In genomic region chr11:59335942-59336341, GRCm38 (mm10) we compare ENCODE assay signal across 32 mouse cellular contexts. TPM values are rescaled to one million over a fixed set of nuclear protein-coding genes. Genes with fewer than 3 reads are reported as not detected.
A peak's percentile ranks its signal among the peaks of the same experiment; 100 is the strongest.
DNase-seq lines count a peak whose midpoint lies in the region; ATAC-seq and TF ChIP-seq lines count a peak whose summit lies in the region.
"Had no signal": no experiment of that assay in that cellular context is flagged by ENCODE, and none has a peak within 500 bp of the region (broad histone marks: within the 10 kb centered on the region; RNA-seq: fewer than 3 reads in every experiment).

No protein-coding gene starts in this region.

- DNase-seq in lung, postnatal 0 days (ENCODE audit: low spot score): no peak
- DNase-seq in lung, postnatal 14 days: no peak
- DNase-seq in midbrain, postnatal 0 days (ENCODE audit: low spot score): no peak
- DNase-seq: adrenal gland, postnatal 36 days; cerebellum, adult 9-11 months; gastrocnemius, postnatal 36 days; kidney, adult 9 months; kidney, postnatal 36 days; layer of hippocampus, adult 9-11 months; right cerebral cortex, postnatal 14 days had no signal

- peaks cover 28% of the 10 kb centered on the region for H3K4me1 ChIP-seq in heart, embryonic 12.5 days (replicated peaks)
- peaks cover 6% of the 10 kb centered on the region; the same call in 1 of the 2 replicates for H3K4me1 ChIP-seq in heart, embryonic 11.5 days (ENCODE audit: control insufficient read depth, insufficient read depth, low read length)
- H3K4me1 ChIP-seq in intestine, postnatal 0 days (replicated peaks; ENCODE audit: control insufficient read depth, insufficient read depth, low read length): no peaks in the 10 kb centered on the region
- H3K4me1 ChIP-seq in intestine, embryonic 16.5 days (ENCODE audit: control insufficient read depth, insufficient read depth, low read length): 0 out of 2 replicates have a peak, but pooled peaks cover 4% of the 10 kb centered on the region
- no peaks in the 10 kb centered on the region for H3K4me1 ChIP-seq in lung, postnatal 0 days (ENCODE audit: insufficient read depth, low read depth, low read length)
- no peaks in the 10 kb centered on the region for H3K4me1 ChIP-seq in midbrain, postnatal 0 days (ENCODE audit: insufficient read depth, low read length)

- H3K79me2 ChIP-seq in myocyte (ENCODE audit: control insufficient read depth, insufficient read depth): no peaks in the 10 kb centered on the region

- H3K9ac ChIP-seq in heart, embryonic 12.5 days: no peak overlapping the region
- H3K9ac ChIP-seq in heart, embryonic 11.5 days (ENCODE audit: low read depth, low read length): no peak overlapping the region
- H3K9ac ChIP-seq in intestine, postnatal 0 days (ENCODE audit: low read depth, low read length): no peak overlapping the region
- H3K9ac ChIP-seq in intestine, embryonic 16.5 days (ENCODE audit: low read depth, low read length): no peak overlapping the region
- no peak overlapping the region for H3K9ac ChIP-seq in lung, postnatal 0 days (replicated peaks; ENCODE audit: low read depth)
- H3K9ac ChIP-seq in midbrain, postnatal 0 days (replicated peaks; ENCODE audit: low read length, poor library complexity, severe bottlenecking): no peak overlapping the region
- H3K9ac ChIP-seq: forebrain, embryonic 13.5 days; heart, embryonic 15.5 days; hindbrain, embryonic 13.5 days; limb, embryonic 12.5 days; liver, embryonic 14.5 days; lung, embryonic 15.5 days; midbrain, embryonic 12.5 days; neural tube, embryonic 12.5 days had no signal

- no peak for TF ChIP-seq EP300 in lung, postnatal 0 days (IDR thresholded peaks at IDR 0.05)

- WGBS in heart, embryonic 12.5 days: 47% methylated on average over 2 of the region's 2 CpGs
- 33% methylated on average over 2 of the region's 2 CpGs for WGBS in heart, embryonic 11.5 days (ENCODE audit: insufficient replicate concordance)
- 35% methylated on average over 2 of the region's 2 CpGs for WGBS in intestine, postnatal 0 days
- WGBS in intestine, embryonic 16.5 days: 59% methylated on average over 2 of the region's 2 CpGs
- WGBS in lung, postnatal 0 days: 28% methylated on average over 2 of the region's 2 CpGs
- 43% methylated on average over 2 of the region's 2 CpGs for WGBS in midbrain, postnatal 0 days

- ATAC-seq in heart, embryonic 12.5 days (ENCODE audit: insufficient number of reproducible peaks, low FRiP score): peak; percentile 5; the same call in 1 of the 2 replicates
- no peak for ATAC-seq in heart, embryonic 11.5 days (replicated peaks; ENCODE audit: insufficient number of reproducible peaks, low FRiP score, low TSS enrichment)
- ATAC-seq in intestine, postnatal 0 days: no peak
- ATAC-seq in intestine, embryonic 16.5 days: no peak
- ATAC-seq in lung, postnatal 0 days: no peak
- ATAC-seq in midbrain, postnatal 0 days (ENCODE audit: low FRiP score): no peak
- ATAC-seq: forebrain, embryonic 13.5 days; inflammation-experienced regulatory T-cells, adult 6 months had no signal

- H3K4me2 ChIP-seq in heart, embryonic 12.5 days: no peak overlapping the region
- no peak overlapping the region for H3K4me2 ChIP-seq in heart, embryonic 11.5 days
- H3K4me2 ChIP-seq in intestine, postnatal 0 days (replicated peaks; ENCODE audit: low read depth): no peak overlapping the region
- H3K4me2 ChIP-seq in intestine, embryonic 16.5 days (ENCODE audit: low read depth, low read length): no peak overlapping the region
- no peak overlapping the region for H3K4me2 ChIP-seq in lung, postnatal 0 days (replicated peaks; ENCODE audit: low read depth, low read length)
- no peak overlapping the region for H3K4me2 ChIP-seq in myocyte (ENCODE audit: low read depth)
- no peak overlapping the region for H3K4me2 ChIP-seq in midbrain, postnatal 0 days (ENCODE audit: low read depth, low read length, poor library complexity, severe bottlenecking)
- H3K4me2 ChIP-seq: forebrain, embryonic 13.5 days; heart, embryonic 15.5 days; hindbrain, embryonic 13.5 days; limb, embryonic 12.5 days; lung, embryonic 15.5 days; midbrain, embryonic 12.5 days; neural tube, embryonic 12.5 days had no signal

- H3K27me3 ChIP-seq in heart, embryonic 12.5 days (replicated peaks): peaks cover 12% of the 10 kb centered on the region; the same call in 1 of the 2 replicates
- H3K27me3 ChIP-seq in heart, embryonic 11.5 days (ENCODE audit: control insufficient read depth, insufficient read depth, low read length): peaks cover 5% of the 10 kb centered on the region; the same call in 1 of the 2 replicates
- no peaks in the 10 kb centered on the region for H3K27me3 ChIP-seq in intestine, postnatal 0 days (replicated peaks; ENCODE audit: control insufficient read depth, insufficient read depth, low read length)
- H3K27me3 ChIP-seq in intestine, embryonic 16.5 days (replicated peaks; ENCODE audit: control insufficient read depth, insufficient read depth, low read length): no peaks in the 10 kb centered on the region
- H3K27me3 ChIP-seq in lung, postnatal 0 days (replicated peaks; ENCODE audit: insufficient read depth, low read length): no peaks in the 10 kb centered on the region
- H3K27me3 ChIP-seq in myocyte (ENCODE audit: control insufficient read depth, insufficient read depth, insufficient read length): no peaks in the 10 kb centered on the region
- no peaks in the 10 kb centered on the region for H3K27me3 ChIP-seq in midbrain, postnatal 0 days (ENCODE audit: insufficient read depth, low read length)
- H3K27me3 ChIP-seq: hindbrain, embryonic 13.5 days; lung, embryonic 15.5 days; neural tube, embryonic 12.5 days; Patski had no signal

- no peak for TF ChIP-seq POLR2A in myocyte (IDR thresholded peaks at IDR 0.05; ENCODE audit: insufficient read length, low read depth)

- TF ChIP-seq CTCF in intestine, postnatal 0 days (IDR thresholded peaks at IDR 0.05; ENCODE audit: low read depth): peak; percentile 26
- 0 out of 2 replicates have a peak, but pooled peaks have one; percentile 8 for TF ChIP-seq CTCF in lung, postnatal 0 days (IDR thresholded peaks at IDR 0.05)
- no peak for TF ChIP-seq CTCF in midbrain, postnatal 0 days (IDR thresholded peaks at IDR 0.05)

- no peaks in the 10 kb centered on the region for H3K9me3 ChIP-seq in heart, embryonic 12.5 days (replicated peaks)
- no peaks in the 10 kb centered on the region for H3K9me3 ChIP-seq in heart, embryonic 11.5 days (replicated peaks; ENCODE audit: control insufficient read depth, low read length)
- no peaks in the 10 kb centered on the region for H3K9me3 ChIP-seq in intestine, postnatal 0 days (ENCODE audit: control insufficient read depth)
- H3K9me3 ChIP-seq in intestine, embryonic 16.5 days (ENCODE audit: control insufficient read depth, low read length): no peaks in the 10 kb centered on the region
- H3K9me3 ChIP-seq in lung, postnatal 0 days (ENCODE audit: low read length): no peaks in the 10 kb centered on the region
- no peaks in the 10 kb centered on the region for H3K9me3 ChIP-seq in midbrain, postnatal 0 days (ENCODE audit: low read length)
- H3K9me3 ChIP-seq: forebrain, embryonic 13.5 days; G1E; heart, embryonic 15.5 days; hindbrain, embryonic 13.5 days; limb, embryonic 12.5 days; lung, embryonic 15.5 days; midbrain, embryonic 12.5 days; neural tube, embryonic 12.5 days had no signal

- H3K4me3 ChIP-seq in heart, embryonic 12.5 days: no peak overlapping the region
- no peak overlapping the region for H3K4me3 ChIP-seq in heart, embryonic 11.5 days (ENCODE audit: low read depth, low read length)
- no peak overlapping the region for H3K4me3 ChIP-seq in intestine, postnatal 0 days (ENCODE audit: low read depth, low read length)
- no peak overlapping the region for H3K4me3 ChIP-seq in intestine, embryonic 16.5 days (ENCODE audit: low read length)
- no peak overlapping the region for H3K4me3 ChIP-seq in lung, postnatal 0 days (ENCODE audit: low read depth, low read length)
- no peak overlapping the region for H3K4me3 ChIP-seq in myocyte
- no peak overlapping the region for H3K4me3 ChIP-seq in midbrain, postnatal 0 days (ENCODE audit: low read depth, low read length)
- H3K4me3 ChIP-seq: forebrain, embryonic 13.5 days; heart, embryonic 15.5 days; hindbrain, embryonic 13.5 days; limb, embryonic 12.5 days; lung, embryonic 15.5 days; midbrain, embryonic 12.5 days; neural tube, embryonic 12.5 days had no signal

- H3K36me3 ChIP-seq in heart, embryonic 12.5 days: no peaks in the 10 kb centered on the region
- no peaks in the 10 kb centered on the region for H3K36me3 ChIP-seq in heart, embryonic 11.5 days (ENCODE audit: control insufficient read depth, insufficient read depth, low read length)
- no peaks in the 10 kb centered on the region for H3K36me3 ChIP-seq in intestine, postnatal 0 days (ENCODE audit: control insufficient read depth, insufficient read depth)
- H3K36me3 ChIP-seq in intestine, embryonic 16.5 days (ENCODE audit: control insufficient read depth, insufficient read depth, low read length): no peaks in the 10 kb centered on the region
- H3K36me3 ChIP-seq in lung, postnatal 0 days (ENCODE audit: insufficient read depth, low read length): no peaks in the 10 kb centered on the region
- H3K36me3 ChIP-seq in myocyte (ENCODE audit: control insufficient read depth, insufficient read depth): no peaks in the 10 kb centered on the region
- no peaks in the 10 kb centered on the region for H3K36me3 ChIP-seq in midbrain, postnatal 0 days (ENCODE audit: insufficient read depth, low read length)
- H3K36me3 ChIP-seq: G1E; heart, embryonic 15.5 days; hindbrain, embryonic 13.5 days; lung, embryonic 15.5 days; midbrain, embryonic 12.5 days; neural tube, embryonic 12.5 days had no signal

- H3ac ChIP-seq in myocyte (ENCODE audit: control insufficient read depth, insufficient read length): no peak overlapping the region

- H3K27ac ChIP-seq in heart, embryonic 12.5 days (ENCODE audit: poor library complexity, severe bottlenecking): no peak overlapping the region
- no peak overlapping the region for H3K27ac ChIP-seq in heart, embryonic 11.5 days (ENCODE audit: low read depth, low read length)
- no peak overlapping the region for H3K27ac ChIP-seq in intestine, postnatal 0 days (ENCODE audit: low read depth, low read length)
- no peak overlapping the region for H3K27ac ChIP-seq in intestine, embryonic 16.5 days (ENCODE audit: low read length)
- H3K27ac ChIP-seq in lung, postnatal 0 days (ENCODE audit: low read length): no peak overlapping the region
- H3K27ac ChIP-seq in midbrain, postnatal 0 days (ENCODE audit: low read depth, low read length): no peak overlapping the region
- H3K27ac ChIP-seq: forebrain, embryonic 13.5 days; heart, embryonic 15.5 days; hindbrain, embryonic 13.5 days; limb, embryonic 12.5 days; liver, embryonic 14.5 days; lung, embryonic 15.5 days; midbrain, embryonic 12.5 days; neural tube, embryonic 12.5 days had no signal

RNA-seq across cellular contexts. Expression of gene Wnt9a, which starts 29.2 kb away (rescaled TPM):
- 4.5 and 5.0 TPM in 2 replicates for polyA plus RNA-seq in heart, embryonic 12.5 days (2016; fragmentation: Nextera tagmentation; extraction: Ambion mirVana)
- 1.3 and 1.6 TPM in 2 replicates for polyA plus RNA-seq in heart, embryonic 11.5 days (2014; fragmentation: Nextera tagmentation; extraction: Ambion mirVana)
- polyA plus RNA-seq in intestine, postnatal 0 days (2015; fragmentation: Nextera tagmentation; extraction: Ambion mirVana): 2.2 and 2.4 TPM in 2 replicates
- polyA plus RNA-seq in intestine, embryonic 16.5 days (2015; fragmentation: Nextera tagmentation; extraction: Ambion mirVana): 4.2 and 4.4 TPM in 2 replicates
- polyA plus RNA-seq in lung, postnatal 0 days (2015; fragmentation: Nextera tagmentation; extraction: Ambion mirVana): 9.7 and 10.5 TPM in 2 replicates
- polyA plus RNA-seq in myocyte (2012; fragmentation: generic; extraction: Trizol): 11.6 TPM
- 4.2 and 5.6 TPM in 2 replicates for total RNA-seq in midbrain, postnatal 0 days (2014; rRNA removed)
- polyA plus RNA-seq in midbrain, postnatal 0 days (2015; fragmentation: Nextera tagmentation; extraction: Ambion mirVana): 2.3 and 2.9 TPM in 2 replicates
- total RNA-seq: common myeloid progenitor, adult 5-6 weeks had no signal
- polyA plus RNA-seq: G1E; inflammation-experienced regulatory T-cells, adult 6 months had no signal

RNA-seq across cellular contexts. Expression of gene Prss38, which starts 39.5 kb away (rescaled TPM):
- polyA plus RNA-seq in heart, embryonic 12.5 days (2016; fragmentation: Nextera tagmentation; extraction: Ambion mirVana): not detected in 2 replicates
- polyA plus RNA-seq in heart, embryonic 11.5 days (2014; fragmentation: Nextera tagmentation; extraction: Ambion mirVana): not detected in 2 replicates
- not detected in 2 replicates for polyA plus RNA-seq in intestine, postnatal 0 days (2015; fragmentation: Nextera tagmentation; extraction: Ambion mirVana)
- not detected in 2 replicates for polyA plus RNA-seq in intestine, embryonic 16.5 days (2015; fragmentation: Nextera tagmentation; extraction: Ambion mirVana)
- not detected in 2 replicates for polyA plus RNA-seq in lung, postnatal 0 days (2015; fragmentation: Nextera tagmentation; extraction: Ambion mirVana)
- not detected for polyA plus RNA-seq in myocyte (2012; fragmentation: generic; extraction: Trizol)
- total RNA-seq in midbrain, postnatal 0 days (2014; rRNA removed): not detected in 2 replicates
- 0.22 TPM in 1 of 2 replicates, not detected in the other for polyA plus RNA-seq in midbrain, postnatal 0 days (2015; fragmentation: Nextera tagmentation; extraction: Ambion mirVana)
- total RNA-seq: adrenal gland, adult 18-20 months; adrenal gland, postnatal 36 days; common myeloid progenitor, adult 5-6 weeks; gastrocnemius, adult 18-20 months; gastrocnemius, postnatal 36 days; left cerebral cortex, postnatal 10 days had no signal
- polyA plus RNA-seq: embryonic facial prominence, embryonic 11.5 days; forebrain, embryonic 13.5 days; G1E; heart, embryonic 15.5 days; hindbrain, embryonic 13.5 days; liver, embryonic 14.5 days; lung, embryonic 15.5 days; neural tube, embryonic 12.5 days; Patski; thymus, postnatal 0 days had no signal

RNA-seq across cellular contexts. Expression of gene Wnt3a, which starts 45.4 kb away (rescaled TPM):
- polyA plus RNA-seq in heart, embryonic 12.5 days (2016; fragmentation: Nextera tagmentation; extraction: Ambion mirVana): 0.08 TPM in 1 of 2 replicates, not detected in the other
- polyA plus RNA-seq in heart, embryonic 11.5 days (2014; fragmentation: Nextera tagmentation; extraction: Ambion mirVana): not detected in 2 replicates
- polyA plus RNA-seq in intestine, postnatal 0 days (2015; fragmentation: Nextera tagmentation; extraction: Ambion mirVana): not detected in 2 replicates
- polyA plus RNA-seq in intestine, embryonic 16.5 days (2015; fragmentation: Nextera tagmentation; extraction: Ambion mirVana): not detected in 2 replicates
- polyA plus RNA-seq in lung, postnatal 0 days (2015; fragmentation: Nextera tagmentation; extraction: Ambion mirVana): 12.6 and 18.9 TPM in 2 replicates
- polyA plus RNA-seq in myocyte (2012; fragmentation: generic; extraction: Trizol): not detected
- total RNA-seq in midbrain, postnatal 0 days (2014; rRNA removed): 0.16 TPM in 1 of 2 replicates, not detected in the other
- 0.10 TPM in 1 of 2 replicates, not detected in the other for polyA plus RNA-seq in midbrain, postnatal 0 days (2015; fragmentation: Nextera tagmentation; extraction: Ambion mirVana)
- total RNA-seq: adrenal gland, adult 18-20 months; adrenal gland, postnatal 36 days; common myeloid progenitor, adult 5-6 weeks; G1E; gastrocnemius, adult 18-20 months; gastrocnemius, postnatal 36 days; left cerebral cortex, postnatal 10 days had no signal
- polyA plus RNA-seq: G1E; heart, embryonic 15.5 days; Patski had no signal

Comparison
In these comparisons a context has a peak if more than half of its experiments do, and no peak if none do; other contexts are left out.
1. RNA of gene Wnt3a, which starts 45.4 kb away (polyA plus RNA-seq): 12.6 to 18.9 TPM in lung, postnatal 0 days; 0.08 TPM in heart, embryonic 12.5 days, 0.10 TPM in midbrain, postnatal 0 days, not detected in heart, embryonic 11.5 days, not detected in intestine, postnatal 0 days, not detected in intestine, embryonic 16.5 days and not detected in myocyte (single experiment); every median in the first group is over 10 times any median in the second.